Mouse (Mus musculus): ENCODE measurements around the gene Vmn1r51.
"Not testable (repeated sequence)": the region's sequence is repeated elsewhere in the genome, so short reads cannot be mapped to it uniquely, and the experiment has no call there.

Vmn1r51 gene

GRCm38 (mm10) chr6:90122296-90122695, at the start of gene Vmn1r51:
Vmn1r51 (plus strand) TSS chr6:90122596.
- not testable (repeated sequence) for DNase-seq (ENCODE audit: low spot score)

- DNase-seq (ENCODE audit: low spot score): no peak
Measured at GRCm38 (mm10) chr6:90078406-90078805, 44.0 kb upstream of the Vmn1r51 start, which contains the start of gene Vmn1r49. Vmn1r49 (minus strand) TSS chr6:90078506.

- no peak for DNase-seq (ENCODE audit: low spot score)
Measured at GRCm38 (mm10) chr6:90100566-90100965, 21.8 kb upstream of the Vmn1r51 start.

- no peak for DNase-seq (ENCODE audit: low spot score)
Measured at GRCm38 (mm10) chr6:90101130-90101529, 21.3 kb upstream of the Vmn1r51 start, which contains the start of gene Vmn1r50. Vmn1r50 (plus strand) TSS chr6:90101430.

- DNase-seq (ENCODE audit: low spot score): no peak
Measured at GRCm38 (mm10) chr6:90160139-90160538, 37.7 kb downstream of the Vmn1r51 start.

GRCm38 (mm10) chr6:90174508-90174907, 52.1 kb downstream of the Vmn1r51 start, which contains the start of gene Vmn1r52:
Vmn1r52 (plus strand) TSS chr6:90174808.
- no peak for DNase-seq (ENCODE audit: low spot score)
